ENCODE assay signal across 23 mouse cellular contexts in the genomic region with DNA sequence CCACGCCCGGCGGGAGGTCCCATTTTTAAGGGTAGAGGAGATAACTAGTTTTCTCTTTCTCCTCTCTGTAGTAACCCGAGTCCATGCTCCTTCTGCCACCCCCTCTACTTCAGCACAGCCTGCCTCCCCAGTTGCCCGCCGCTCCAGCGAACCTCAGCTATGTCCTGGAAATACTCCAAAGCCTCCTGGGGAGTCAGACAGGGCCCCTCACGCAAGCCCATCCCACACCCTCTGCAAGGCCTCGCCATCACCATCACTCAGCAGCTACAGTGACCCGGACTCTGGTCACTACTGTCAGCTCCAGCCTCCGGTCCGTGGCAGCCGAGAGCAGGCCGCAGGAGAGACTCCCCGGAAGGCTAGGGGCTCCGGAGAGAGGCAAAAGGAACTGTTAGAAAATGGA. TPM values are rescaled to one million over a fixed set of nuclear protein-coding genes. Genes with fewer than 3 reads are reported as not detected.
DNase-seq lines count a peak whose midpoint lies in the region; ATAC-seq lines count a peak whose summit lies in the region.
"Had no signal": no experiment of that assay in that cellular context is flagged by ENCODE, and none has a peak within 500 bp of the region (broad histone marks: within the 10 kb centered on the region; RNA-seq: fewer than 3 reads in every experiment).

No protein-coding gene starts in this region.

- H3K9me3 ChIP-seq in hindbrain, embryonic 10.5 days = no peaks in the 10 kb centered on the region
- H3K9me3 ChIP-seq in hindbrain, embryonic 11.5 days (ENCODE audit: control insufficient read depth, low read length) = no peaks in the 10 kb centered on the region
- H3K9me3 ChIP-seq: embryonic facial prominence, embryonic 12.5 days; forebrain, embryonic 13.5 days; forebrain, embryonic 15.5 days; G1E had no signal

- peaks cover 41% of the 10 kb centered on the region for H3K4me1 ChIP-seq in hindbrain, embryonic 10.5 days (replicated peaks)
- peaks cover 5% of the 10 kb centered on the region for H3K4me1 ChIP-seq in hindbrain, embryonic 11.5 days (replicated peaks; ENCODE audit: control insufficient read depth, insufficient read depth, low read length)

- H3K27me3 ChIP-seq in hindbrain, embryonic 10.5 days (ENCODE audit: insufficient read depth, poor library complexity, severe bottlenecking) = peaks cover 12% of the 10 kb centered on the region; the same call in 1 of the 2 replicates
- H3K27me3 ChIP-seq in hindbrain, embryonic 11.5 days (ENCODE audit: control insufficient read depth, insufficient read depth, low read length) = no peaks in the 10 kb centered on the region
- H3K27me3 ChIP-seq: CH12.LX; embryonic facial prominence, embryonic 12.5 days; forebrain, embryonic 13.5 days; forebrain, embryonic 15.5 days had no signal

- 0 out of 2 replicates have a peak overlapping the region, but pooled peaks have one; percentile 31 for H3K27ac ChIP-seq in hindbrain, embryonic 10.5 days
- H3K27ac ChIP-seq in hindbrain, embryonic 11.5 days (ENCODE audit: low read depth, low read length) = no peak overlapping the region
- H3K27ac ChIP-seq: embryonic facial prominence, embryonic 12.5 days; forebrain, embryonic 13.5 days; forebrain, embryonic 15.5 days had no signal

- no peak overlapping the region for H3K4me3 ChIP-seq in hindbrain, embryonic 10.5 days
- H3K4me3 ChIP-seq in hindbrain, embryonic 11.5 days (ENCODE audit: low read depth, low read length) = no peak overlapping the region
- H3K4me3 ChIP-seq: embryonic facial prominence, embryonic 12.5 days; forebrain, embryonic 13.5 days; forebrain, embryonic 15.5 days had no signal

- peaks cover 68% of the 10 kb centered on the region for H3K36me3 ChIP-seq in hindbrain, embryonic 10.5 days
- H3K36me3 ChIP-seq in hindbrain, embryonic 11.5 days (ENCODE audit: control insufficient read depth, insufficient read depth, low read length) = 0 out of 2 replicates have a peak, but pooled peaks cover 3% of the 10 kb centered on the region
- H3K36me3 ChIP-seq: G1E had no signal

- peak; percentile 13 to 16 for DNase-seq in cerebellum, postnatal 10 days
- no peak for DNase-seq in cerebellum, adult 8-10 months
- no peak for DNase-seq in hindbrain, embryonic 10.5 days (ENCODE audit: low spot score)
- no peak for DNase-seq in hindbrain, embryonic 11.5 days (ENCODE audit: low spot score)
- DNase-seq in left cerebral cortex, postnatal 10 days (ENCODE audit: extremely low spot score in 1 of 2, low spot score in 2 of 2) = no peak
- DNase-seq: adrenal gland, adult 2 months; adrenal gland, postnatal 10 days; adrenal gland, postnatal 25 days; B cell, adult 2 months; cerebellum, adult 11 months; cerebellum, adult 18-20 months; cerebellum, adult 9-10 months; cerebellum, postnatal 14 days; cerebellum, postnatal 36 days; embryo, embryonic 11 days; forebrain, postnatal 0 days had no signal

- no peak overlapping the region for H3K9ac ChIP-seq in hindbrain, embryonic 11.5 days (ENCODE audit: low read depth, low read length)
- H3K9ac ChIP-seq: embryonic facial prominence, embryonic 12.5 days; forebrain, embryonic 13.5 days; forebrain, embryonic 15.5 days; forebrain, postnatal 0 days had no signal

- 91% methylated on average over 16 of the region's 16 CpGs for WGBS in hindbrain, embryonic 10.5 days
- 89% methylated on average over 16 of the region's 16 CpGs for WGBS in hindbrain, embryonic 11.5 days

- no peak for ATAC-seq in hindbrain, embryonic 11.5 days (ENCODE audit: low FRiP score)
- ATAC-seq: CD4-positive, CD25-positive, alpha-beta regulatory T cell, adult 4 months; forebrain, embryonic 13.5 days; forebrain, embryonic 15.5 days; forebrain, postnatal 0 days had no signal

- H3K4me2 ChIP-seq in hindbrain, embryonic 11.5 days (replicated peaks; ENCODE audit: low read depth, low read length) = no peak overlapping the region
- H3K4me2 ChIP-seq: embryonic facial prominence, embryonic 12.5 days; forebrain, embryonic 13.5 days; forebrain, embryonic 15.5 days had no signal

- intact Hi-C loops in left cerebral cortex, postnatal 10 days (cut with DNase I) = no loop called here

RNA-seq across cellular contexts. Expression of a gene that starts 8.0 kb away (rescaled TPM):
- 56.9 and 61.6 TPM in 2 replicates for polyA plus RNA-seq in hindbrain, embryonic 10.5 days (2016; fragmentation: Nextera tagmentation; extraction: Ambion mirVana)
- polyA plus RNA-seq in hindbrain, embryonic 11.5 days (2014; fragmentation: Nextera tagmentation; extraction: Ambion mirVana) = 53.1 and 53.5 TPM in 2 replicates
- 10 to 100 TPM; 28.6 to 28.9 TPM for total RNA-seq in left cerebral cortex, postnatal 10 days (2021)

RNA-seq across cellular contexts. Expression of a gene that starts 8.3 kb away (rescaled TPM):
- polyA plus RNA-seq in hindbrain, embryonic 10.5 days (2016; fragmentation: Nextera tagmentation; extraction: Ambion mirVana) = 1.3 and 1.7 TPM in 2 replicates
- polyA plus RNA-seq in hindbrain, embryonic 11.5 days (2014; fragmentation: Nextera tagmentation; extraction: Ambion mirVana) = 2.3 and 3.0 TPM in 2 replicates
- 1 to 10 TPM; 2.3 to 2.9 TPM for total RNA-seq in left cerebral cortex, postnatal 10 days (2021)
- total RNA-seq: adrenal gland, adult 2 months; adrenal gland, postnatal 25 days; CH12.LX; common myeloid progenitor, adult 5-6 weeks; G1E had no signal
- polyA plus RNA-seq: adrenal gland, adult 2 months; G1E had no signal

RNA-seq across cellular contexts. Expression of a gene that starts 26.4 kb away (rescaled TPM):
- 0.31 and 0.73 TPM in 2 replicates for polyA plus RNA-seq in hindbrain, embryonic 10.5 days (2016; fragmentation: Nextera tagmentation; extraction: Ambion mirVana)
- 0.22 and 0.34 TPM in 2 replicates for polyA plus RNA-seq in hindbrain, embryonic 11.5 days (2014; fragmentation: Nextera tagmentation; extraction: Ambion mirVana)
- under 1 TPM; 0.22 to 0.36 TPM for total RNA-seq in left cerebral cortex, postnatal 10 days (2021)
- total RNA-seq: common myeloid progenitor, adult 5-6 weeks had no signal

RNA-seq across cellular contexts. Expression of a gene that starts 26.5 kb away (rescaled TPM):
- polyA plus RNA-seq in hindbrain, embryonic 10.5 days (2016; fragmentation: Nextera tagmentation; extraction: Ambion mirVana) = 5.7 and 7.2 TPM in 2 replicates
- polyA plus RNA-seq in hindbrain, embryonic 11.5 days (2014; fragmentation: Nextera tagmentation; extraction: Ambion mirVana) = 4.2 and 4.3 TPM in 2 replicates
- 10 to 100 TPM in 1 of 2 experiments, 1 to 10 TPM in 1; 8.4 to 10.3 TPM for total RNA-seq in left cerebral cortex, postnatal 10 days (2021)

RNA-seq across cellular contexts. Expression of a gene that starts 28.2 kb away (rescaled TPM):
- 27.6 and 39.1 TPM in 2 replicates for polyA plus RNA-seq in hindbrain, embryonic 10.5 days (2016; fragmentation: Nextera tagmentation; extraction: Ambion mirVana)
- 25.9 and 27.6 TPM in 2 replicates for polyA plus RNA-seq in hindbrain, embryonic 11.5 days (2014; fragmentation: Nextera tagmentation; extraction: Ambion mirVana)
- 10 to 100 TPM; 33.0 to 37.3 TPM for total RNA-seq in left cerebral cortex, postnatal 10 days (2021)

Comparison
In these comparisons a context has a peak if more than half of its experiments do, and no peak if none do; other contexts are left out.
1. DNase-seq: peak in cerebellum, postnatal 10 days (2 of 2); none in cerebellum, adult 8-10 months (single experiment), hindbrain, embryonic 10.5 days (single experiment), hindbrain, embryonic 11.5 days (single experiment) and left cerebral cortex, postnatal 10 days (0 of 2).